Mouse (Mus musculus): ENCODE measurements around the gene Rhoj.
"Not testable (repeated sequence)": the region's sequence is repeated elsewhere in the genome, so short reads cannot be mapped to it uniquely, and the experiment has no call there.

Rhoj gene

DNA sequence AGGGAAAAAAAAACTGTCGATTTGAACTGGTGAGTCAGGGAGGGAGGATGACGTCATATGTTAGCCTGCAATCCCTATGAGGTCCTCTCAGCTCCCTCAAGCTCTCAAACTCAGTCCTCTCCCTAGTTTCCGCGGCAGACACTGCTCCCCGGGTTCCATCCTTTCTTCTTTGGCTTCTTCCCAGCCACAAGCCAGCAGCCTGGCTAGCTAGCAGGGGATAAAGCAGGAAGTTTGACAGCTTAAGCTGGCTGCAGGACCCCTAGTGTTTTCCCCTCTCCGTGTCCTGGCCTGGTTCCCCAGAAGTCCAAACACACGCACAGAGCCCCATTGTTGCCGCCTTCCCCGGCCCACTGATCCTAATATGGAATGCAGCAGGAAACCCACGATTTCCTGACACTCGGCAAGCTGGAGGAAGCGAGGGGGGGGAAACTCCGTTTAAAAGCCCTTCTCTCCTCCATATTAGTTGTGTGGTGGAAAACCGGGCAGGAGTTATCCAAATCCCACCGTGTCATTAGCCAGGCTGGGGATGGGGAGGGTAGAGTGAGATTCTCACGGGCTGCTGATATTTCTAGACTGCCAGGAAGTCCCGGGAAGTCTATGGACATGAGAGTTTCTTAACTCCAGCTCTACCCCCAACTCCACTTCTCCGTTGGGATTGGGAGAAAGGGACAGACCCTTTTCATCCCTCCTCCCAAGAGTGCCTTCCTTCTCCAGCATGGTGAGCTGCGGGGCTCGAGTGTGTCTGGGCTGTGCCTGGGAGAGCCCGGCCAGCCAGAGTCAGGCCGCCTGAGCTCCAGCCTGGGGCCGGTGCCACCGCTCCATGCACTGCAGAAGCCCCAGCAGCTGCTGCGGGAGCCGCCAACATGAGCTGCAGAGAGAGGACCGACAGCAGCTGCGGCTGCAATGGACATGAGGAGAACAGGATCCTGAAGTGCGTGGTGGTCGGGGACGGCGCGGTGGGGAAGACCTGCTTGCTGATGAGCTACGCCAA, at the start of gene Rhoj:
Rhoj (plus strand) TSS at position 362 of the 991 bp plus-strand sequence.
- peak in 1 of 2 experiments; percentile 16 for DNase-seq (ENCODE audit: low spot score in 2 of 2)

DNA sequence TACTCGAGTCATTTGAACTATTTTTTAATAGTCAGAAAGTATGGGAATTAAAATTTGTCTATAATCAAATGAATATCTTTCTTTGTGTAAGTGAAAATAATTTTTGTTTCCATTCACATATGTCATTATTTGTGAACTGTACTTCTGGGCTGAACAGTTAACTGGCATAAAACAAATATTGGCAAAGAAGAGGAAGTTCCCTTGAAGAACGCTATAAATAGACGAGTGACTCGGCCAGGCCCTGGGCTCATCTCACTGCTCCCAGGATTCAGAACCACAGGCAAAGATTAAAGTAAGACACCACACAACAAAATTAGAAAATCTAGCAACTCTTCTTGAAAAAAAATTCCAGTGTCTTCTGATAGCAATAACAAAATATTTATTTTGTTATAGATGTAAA, 36.4 kb upstream of the Rhoj start:
- no peak for DNase-seq (ENCODE audit: low spot score in 2 of 2)

DNA sequence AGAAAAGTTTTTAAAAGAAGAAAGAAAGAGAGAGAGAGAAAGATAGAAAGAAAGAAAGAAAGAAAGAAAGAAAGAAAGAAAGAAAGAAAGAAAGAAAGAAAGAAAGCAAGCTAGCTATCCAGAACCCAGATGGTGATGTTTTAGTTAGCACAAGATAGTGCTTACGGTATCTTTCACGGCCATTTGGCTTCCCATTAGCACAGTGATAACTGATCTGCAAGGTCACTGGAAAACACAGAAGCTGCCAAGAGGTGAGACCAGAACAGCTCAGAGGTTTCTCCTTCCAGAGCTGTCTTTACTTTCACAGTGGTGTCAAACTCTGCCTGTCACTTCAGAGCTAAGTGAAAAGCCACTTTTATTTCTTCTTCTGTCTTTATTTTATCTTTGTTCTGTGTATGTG, 32.4 kb upstream of the Rhoj start:
- DNase-seq (ENCODE audit: low spot score in 2 of 2), result no peak

DNA sequence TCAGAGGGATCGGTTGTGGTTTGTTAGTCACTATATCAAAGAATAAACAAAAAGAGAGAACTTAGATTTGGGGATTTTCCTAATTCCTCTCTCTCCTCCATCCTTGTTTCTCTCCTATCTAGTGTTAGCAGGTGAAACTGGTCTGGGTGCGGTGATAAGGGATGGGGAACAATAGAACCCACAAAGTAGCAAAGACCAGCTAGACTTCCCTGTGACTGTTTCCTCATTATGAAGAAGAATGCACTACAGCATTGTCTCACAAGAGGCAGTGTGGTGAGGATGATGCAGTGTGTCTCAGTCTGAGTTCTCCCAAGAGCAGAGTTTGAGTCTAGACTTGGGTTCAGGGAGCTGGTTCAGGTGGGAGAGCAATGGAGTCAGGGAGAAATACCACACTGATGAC, 30.7 kb upstream of the Rhoj start:
- no peak for DNase-seq (ENCODE audit: low spot score in 2 of 2)

DNA sequence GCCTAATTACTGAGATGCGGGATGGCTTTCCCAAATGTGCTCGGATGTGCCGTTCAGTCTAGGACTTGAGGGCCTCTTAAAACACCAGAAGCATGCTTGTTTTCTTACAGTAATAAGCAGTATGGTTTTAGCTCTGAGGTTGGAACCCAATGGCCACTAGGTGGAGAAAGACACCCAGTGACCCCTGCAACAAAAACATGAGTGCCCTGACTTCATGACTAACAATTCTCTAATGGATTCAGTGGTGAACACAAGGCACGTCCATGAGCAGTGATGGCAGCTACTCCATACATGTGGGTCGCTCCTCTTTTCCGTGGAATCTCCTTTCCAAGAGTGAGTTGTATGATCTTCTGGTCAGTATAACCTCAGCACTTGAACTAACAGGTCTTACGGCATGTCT, 27.6 kb upstream of the Rhoj start:
- no peak for DNase-seq (ENCODE audit: low spot score in 2 of 2)

DNA sequence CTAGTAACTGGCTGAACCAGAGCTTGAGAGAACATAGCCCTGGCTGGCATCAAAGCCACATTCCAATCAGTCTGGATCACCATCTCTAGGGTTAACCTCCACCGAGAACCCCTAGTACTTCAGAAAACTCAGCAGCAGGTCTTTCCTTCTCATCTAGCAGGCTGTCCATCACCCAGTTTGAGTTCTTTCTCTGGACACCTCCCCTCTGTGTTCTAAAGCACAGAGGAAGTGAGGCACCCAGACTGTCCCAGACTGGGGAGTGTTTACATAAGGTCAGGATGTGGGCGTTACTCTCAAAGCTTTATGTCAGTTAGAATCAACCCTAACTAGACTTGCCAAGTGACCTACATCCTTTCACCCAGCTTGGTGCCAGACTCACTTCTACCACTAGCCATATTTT, 24.9 kb upstream of the Rhoj start:
- peak; percentile 27 to 39 for DNase-seq (ENCODE audit: low spot score in 2 of 2)

DNA sequence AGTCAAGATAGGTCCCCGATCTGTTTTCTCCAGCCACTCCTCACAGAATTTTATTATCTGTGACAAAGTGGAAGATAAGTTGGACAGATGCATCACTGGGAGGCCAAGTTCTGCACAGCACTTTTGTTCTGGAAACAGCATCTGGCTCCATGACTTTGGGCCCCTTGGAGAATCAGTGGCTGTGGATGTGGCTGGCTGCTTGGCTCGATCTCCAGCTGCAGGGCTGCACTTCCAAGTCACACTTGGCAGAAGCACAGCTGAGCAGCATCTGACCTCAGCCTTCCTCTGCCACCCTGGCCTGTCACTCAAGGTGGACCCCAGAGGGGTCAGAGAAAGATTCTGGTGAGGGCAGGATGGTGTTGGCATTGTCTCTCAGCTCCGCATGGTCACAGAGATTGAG, 22.0 kb upstream of the Rhoj start:
- DNase-seq (ENCODE audit: low spot score in 2 of 2), result no peak

DNA sequence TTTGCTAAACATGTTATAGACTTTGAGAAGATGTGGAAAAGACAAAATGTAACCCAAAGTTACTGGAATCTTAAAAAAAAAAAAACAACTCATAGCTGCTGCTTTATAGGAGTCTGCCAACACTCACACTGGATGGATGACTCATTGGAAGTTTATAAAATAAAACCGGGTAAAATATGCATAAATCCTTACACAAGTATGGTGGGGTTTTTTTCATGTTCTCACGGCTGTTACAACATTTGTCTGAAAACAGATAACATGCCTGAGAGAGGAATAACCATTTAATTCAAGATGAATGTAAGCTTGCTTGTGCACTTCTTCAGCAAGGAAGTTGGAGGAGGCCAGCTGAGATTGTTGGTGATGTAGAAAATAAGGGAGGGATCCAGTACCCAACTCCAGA, 17.6 kb upstream of the Rhoj start:
- DNase-seq (ENCODE audit: low spot score in 2 of 2), result no peak

DNA sequence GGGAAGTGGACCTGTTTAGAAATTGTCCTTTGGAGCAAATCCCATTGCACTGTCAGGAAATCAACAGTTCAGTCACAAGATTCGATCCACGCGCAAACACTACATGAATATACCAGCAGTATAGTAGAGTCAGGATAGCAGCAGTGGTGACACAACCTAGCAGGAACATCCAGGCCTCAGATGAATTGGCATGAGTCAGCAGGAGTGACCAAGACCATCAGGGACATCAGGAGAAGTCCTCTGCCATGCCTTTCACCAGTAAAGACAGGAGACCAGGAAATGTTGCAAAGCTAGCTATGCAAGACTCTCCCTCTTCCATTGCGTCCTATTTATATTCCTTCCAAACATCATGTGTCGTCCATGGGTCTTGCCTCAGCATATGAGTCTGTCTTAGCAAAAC, 16.6 kb upstream of the Rhoj start:
- DNase-seq (ENCODE audit: low spot score in 2 of 2), result no peak

DNA sequence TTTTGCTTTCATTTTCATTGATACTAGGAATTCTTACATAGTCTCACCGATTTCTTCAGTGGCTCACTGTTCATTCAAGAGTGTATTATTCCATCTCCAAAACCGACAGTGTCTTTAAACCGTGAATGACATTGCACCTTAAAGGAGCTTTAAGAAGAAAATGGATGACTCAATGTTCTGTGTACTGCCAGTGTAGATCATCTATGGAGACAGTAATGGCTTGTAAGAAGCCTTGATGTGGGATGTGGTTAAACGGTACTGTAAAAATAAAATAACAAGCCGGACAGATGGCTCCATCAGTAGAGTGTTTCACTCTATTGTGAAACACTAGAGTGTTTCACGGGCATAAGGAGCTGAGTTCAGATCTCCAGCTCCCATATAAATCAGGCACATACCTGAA, 15.2 kb upstream of the Rhoj start:
- no peak for DNase-seq (ENCODE audit: low spot score in 2 of 2)

DNA sequence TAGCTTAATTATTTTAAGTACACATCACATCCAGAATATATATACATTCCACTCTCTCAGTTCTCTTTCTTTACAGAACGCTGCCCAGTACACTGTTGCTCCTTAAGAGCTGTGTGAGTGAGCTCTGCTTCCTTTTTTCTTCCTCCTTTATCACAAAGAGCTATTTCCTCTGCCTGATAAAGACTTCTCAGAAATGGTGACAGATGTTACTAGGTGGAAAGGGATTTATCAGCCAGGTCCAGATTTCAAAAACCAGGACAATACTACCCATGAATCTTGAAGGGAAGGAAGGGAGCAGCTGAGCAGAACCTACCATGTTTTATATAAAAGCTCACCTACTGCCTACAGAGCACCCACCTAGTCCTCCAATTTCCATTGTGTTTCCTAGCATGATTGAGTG, 8.3 kb upstream of the Rhoj start:
- DNase-seq (ENCODE audit: low spot score in 2 of 2), result no peak

DNA sequence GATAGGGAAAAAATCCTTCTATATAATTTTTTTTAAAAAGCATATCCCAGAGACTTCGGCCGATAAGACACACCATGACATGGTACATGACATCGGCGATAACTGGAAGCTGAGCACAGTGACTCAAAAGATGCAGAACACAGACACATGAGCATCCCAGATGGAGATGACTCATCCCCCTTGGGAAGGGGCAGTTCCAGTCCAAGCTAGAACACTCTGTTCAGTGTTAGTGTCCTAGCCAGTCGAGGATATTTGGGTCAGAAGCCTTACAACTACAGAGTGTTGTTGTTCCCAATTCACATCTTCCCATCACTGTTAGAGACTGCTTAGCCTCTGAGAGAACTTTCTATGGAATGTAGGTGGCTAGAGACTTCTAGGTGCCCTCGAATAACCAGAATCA, 4.0 kb upstream of the Rhoj start:
- DNase-seq (ENCODE audit: low spot score in 2 of 2), result no peak

DNA sequence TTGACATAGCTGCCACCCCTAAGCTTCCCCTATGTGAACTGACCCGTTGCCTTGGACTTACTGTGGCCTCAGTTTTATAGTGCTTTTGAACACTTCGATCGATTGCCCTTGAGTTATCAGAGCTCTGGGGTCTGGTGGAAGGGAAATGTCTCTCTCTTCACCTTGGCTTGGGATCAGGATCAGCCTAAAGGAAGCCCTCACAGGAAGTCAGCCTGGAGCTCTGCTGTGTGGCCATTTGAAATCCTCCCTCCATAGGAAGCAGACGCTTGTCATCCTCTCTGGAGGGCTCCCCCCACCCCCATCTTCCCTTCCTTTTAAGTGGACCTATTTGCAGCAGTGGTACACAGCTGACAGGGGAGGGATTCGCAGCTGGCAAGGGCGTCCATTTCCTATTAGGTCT, 1.6 kb downstream of the Rhoj start:
- DNase-seq (ENCODE audit: low spot score in 2 of 2), result no peak

DNA sequence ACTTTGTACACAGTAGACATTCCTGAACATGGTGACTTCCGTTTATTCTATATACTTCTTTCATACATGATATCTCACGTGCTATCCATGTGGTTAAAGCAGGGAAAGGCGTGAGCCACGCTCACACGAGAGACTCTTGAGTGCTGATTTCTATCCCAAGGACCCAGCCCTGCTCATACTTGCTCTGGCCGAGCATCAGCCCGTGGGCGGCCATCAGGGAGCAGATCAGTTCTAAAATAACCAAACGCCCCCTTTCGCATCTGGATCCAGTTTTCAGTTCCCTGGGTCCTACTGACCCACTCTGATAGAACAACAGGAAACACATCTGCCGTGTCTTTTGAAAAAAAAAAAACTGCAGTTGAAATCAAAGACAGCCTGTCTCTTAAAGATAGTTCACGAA, 2.6 kb downstream of the Rhoj start:
- no peak for DNase-seq (ENCODE audit: low spot score in 2 of 2)

DNA sequence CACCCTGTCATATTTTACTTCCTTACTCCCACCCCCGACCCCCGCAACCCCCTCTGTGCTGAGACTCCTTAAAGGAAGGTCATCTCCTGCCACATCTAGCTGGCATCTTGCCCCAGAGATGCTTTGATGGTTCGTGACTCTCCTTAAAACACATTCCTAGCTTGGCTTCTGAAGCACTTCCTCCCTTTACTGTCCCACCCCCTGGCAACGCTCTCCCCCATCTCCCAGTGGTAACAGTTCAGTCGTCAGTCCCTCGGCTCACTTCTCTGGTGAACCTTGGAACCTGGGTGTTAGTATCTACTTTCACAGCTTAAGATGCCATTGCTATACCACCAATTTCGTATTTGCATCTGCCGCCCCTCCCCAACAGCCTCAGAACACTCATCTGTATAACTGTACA, 3.8 kb downstream of the Rhoj start:
- no peak for DNase-seq (ENCODE audit: low spot score in 2 of 2)

DNA sequence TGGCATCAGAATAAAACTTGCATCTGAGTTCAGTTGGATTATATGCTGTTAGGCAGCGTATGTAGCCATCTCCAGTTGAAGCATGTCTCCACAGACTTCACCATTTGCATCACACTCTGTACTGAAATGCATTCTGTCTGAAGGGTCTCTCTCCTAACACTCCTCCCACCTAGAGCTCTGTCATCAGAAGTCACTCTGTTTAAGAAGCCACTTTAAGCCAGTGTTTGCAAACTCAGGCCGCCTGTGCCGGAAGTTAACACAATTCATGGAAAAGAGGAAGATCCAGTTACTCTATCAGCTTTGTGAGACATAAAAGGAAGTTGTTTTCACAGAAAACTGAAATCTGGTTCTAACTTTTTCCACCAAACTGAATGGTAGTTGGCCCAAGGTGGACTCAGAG, 5.9 kb downstream of the Rhoj start:
- no peak for DNase-seq (ENCODE audit: low spot score in 2 of 2)

DNA sequence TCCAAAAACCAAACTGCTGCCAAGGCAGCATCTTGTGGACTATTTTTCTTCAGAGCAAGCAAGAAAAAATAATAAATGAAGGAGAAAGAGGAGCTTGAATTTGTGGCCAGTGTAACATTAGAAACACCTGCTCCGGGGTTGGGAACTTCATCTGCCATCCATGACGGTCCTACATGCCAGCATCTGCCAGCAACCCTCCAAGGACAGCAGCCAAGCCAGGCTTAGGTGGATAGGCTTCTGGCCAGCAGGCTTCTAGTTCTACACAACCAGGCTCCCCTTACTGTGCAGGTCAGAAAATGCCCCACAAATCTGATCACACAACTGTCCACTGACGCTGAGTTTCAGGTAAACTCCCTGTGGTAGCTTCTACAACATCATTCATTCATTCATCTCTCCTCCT, 7.7 kb downstream of the Rhoj start:
- DNase-seq (ENCODE audit: low spot score in 2 of 2), result no peak

DNA sequence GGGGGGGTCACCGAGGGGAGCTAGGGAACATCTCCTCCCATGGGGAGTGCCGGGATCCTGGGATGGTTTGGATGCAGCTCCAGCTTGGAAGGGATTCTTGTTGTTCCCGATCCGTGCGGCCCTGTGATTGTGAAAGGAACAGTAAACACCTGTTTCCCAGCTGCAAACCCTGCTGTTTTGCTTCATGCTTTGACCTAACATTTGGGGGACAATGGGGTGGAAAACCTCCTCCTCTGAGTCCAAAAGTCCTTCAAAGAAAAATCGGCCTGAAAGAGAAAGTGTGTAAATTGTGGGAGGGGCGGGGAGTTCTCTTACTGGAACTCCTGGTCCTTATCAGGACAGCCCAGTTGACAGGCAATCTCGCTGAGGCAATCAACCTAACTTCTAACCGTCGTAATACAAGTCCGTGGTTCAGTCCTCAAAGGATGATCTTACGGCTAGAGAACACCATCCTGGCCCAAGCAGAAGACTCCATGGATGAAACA, 12.4 kb downstream of the Rhoj start:
- DNase-seq (ENCODE audit: low spot score in 2 of 2), result no peak

DNA sequence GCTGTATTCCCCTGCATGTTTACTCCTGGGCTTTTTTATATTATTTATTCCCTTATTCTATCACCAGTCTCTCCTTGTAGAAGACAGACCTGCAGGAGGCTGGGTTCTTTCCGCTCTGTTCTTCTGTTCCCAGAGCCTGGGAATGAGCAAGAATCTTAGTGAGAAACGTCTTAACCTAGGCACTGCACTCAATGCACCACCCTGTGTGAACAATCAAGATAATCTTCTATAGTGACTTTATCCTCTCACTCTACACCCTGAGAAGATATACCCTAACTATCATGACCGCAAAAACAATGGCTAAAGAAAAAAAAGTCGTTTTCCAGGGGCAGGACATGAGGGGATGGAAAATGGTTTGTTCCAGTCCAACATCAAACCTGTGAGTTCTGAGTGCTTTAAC, 13.1 kb downstream of the Rhoj start:
- DNase-seq (ENCODE audit: low spot score in 2 of 2), result no peak

DNA sequence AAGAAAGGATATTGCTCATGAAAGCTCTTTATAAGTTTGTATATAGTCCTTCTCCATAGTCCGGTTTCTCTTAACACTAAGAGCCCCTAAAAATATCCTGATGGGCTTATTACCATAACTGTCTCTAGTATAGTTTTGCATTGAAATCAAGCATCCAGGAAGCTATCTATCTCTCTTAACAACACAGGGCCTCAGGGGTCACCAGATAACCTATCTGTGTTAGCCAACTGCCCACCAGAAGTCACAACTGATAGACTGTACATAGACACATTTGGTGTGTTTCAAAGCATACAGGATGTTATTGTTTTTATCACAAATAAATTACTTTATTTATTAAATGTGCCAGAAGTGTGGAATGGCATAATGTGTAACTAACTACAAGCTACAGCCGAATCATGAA, 21.1 kb downstream of the Rhoj start:
- DNase-seq (ENCODE audit: low spot score in 2 of 2), result no peak

DNA sequence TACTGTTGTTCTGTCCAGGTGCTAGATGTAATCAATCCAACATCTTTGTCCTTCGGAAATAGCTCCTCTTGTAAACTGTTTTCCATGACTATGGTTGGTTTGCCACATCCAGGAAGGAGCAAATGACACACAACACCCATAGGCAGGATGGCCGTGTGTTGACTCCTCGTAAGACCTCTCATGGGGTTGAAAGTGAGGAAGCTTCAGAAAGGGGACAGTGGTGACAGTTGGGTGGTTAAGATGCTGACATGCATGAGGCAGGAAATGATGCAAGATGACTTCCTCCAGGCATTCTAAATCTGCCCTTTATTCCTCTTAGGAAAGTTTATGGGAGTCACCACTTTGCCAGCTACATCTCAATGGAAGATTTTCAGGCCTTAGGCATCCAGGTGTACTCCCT, 31.8 kb downstream of the Rhoj start:
- no peak for DNase-seq (ENCODE audit: low spot score in 2 of 2)

DNA sequence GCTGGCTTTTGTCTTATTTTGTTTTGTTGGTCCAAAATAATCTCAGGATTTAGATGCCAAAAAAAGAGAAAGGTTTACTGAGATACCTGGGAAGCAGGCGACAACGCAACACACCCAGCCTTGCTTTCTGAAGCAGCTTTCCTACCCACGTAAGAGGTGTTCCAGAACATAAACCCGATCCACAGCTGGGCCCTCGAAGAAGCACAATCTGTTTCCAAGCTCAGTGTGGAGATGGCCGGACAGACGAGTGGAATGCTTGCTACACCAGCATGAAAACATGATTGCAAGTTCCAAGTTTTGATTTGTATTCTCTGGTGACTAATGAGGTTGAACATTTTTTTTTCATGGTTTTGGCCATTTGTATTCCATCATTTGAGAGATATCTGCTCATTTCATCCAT, 32.2 kb downstream of the Rhoj start:
- DNase-seq (ENCODE audit: low spot score in 2 of 2), result no peak

DNA sequence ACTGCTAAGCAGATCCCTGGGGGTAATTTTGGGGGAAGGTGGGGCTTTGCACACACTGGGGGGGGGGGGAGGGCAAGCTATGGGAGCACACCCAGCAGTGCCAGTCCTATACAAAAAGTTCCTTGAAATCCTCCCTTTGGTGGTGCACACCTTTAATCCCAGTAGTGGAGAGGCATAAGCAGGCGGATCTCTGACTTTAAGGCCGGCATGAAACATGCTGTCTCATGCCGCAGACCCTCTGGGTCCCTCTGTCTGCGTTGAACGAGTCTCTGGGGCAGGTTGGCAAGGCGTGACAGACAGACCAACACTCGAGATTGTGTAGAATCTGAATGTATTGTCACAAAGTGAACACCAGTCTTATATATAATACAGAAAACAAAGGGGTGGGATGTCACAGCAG, 40.4 kb downstream of the Rhoj start:
- DNase-seq (ENCODE audit: low spot score in 2 of 2), result no peak

DNA sequence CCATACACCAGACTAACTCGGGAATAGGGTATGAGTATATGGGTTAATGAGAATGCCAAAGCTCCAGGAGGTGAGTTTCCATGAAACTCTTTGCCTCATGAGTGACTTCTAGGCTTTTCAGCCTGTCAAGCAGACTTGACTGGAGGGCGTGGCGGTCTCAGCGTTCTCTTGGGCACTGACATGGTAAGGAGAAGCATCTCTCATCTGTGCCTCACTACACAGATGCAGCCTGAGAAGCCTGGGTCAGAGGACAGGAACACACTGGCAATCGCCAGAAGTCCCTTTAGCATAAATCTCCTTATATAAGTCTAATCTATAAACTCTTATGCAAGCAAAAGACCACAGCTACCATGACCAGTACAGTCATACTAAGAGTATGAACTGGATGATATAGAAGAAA, 41.4 kb downstream of the Rhoj start:
- DNase-seq (ENCODE audit: low spot score in 2 of 2), result not testable (repeated sequence)
